Mouse (Mus musculus): ENCODE data around the gene Wdr74.

GRCm38 (mm10) chr19:8734334-8734733 lies 1.3 kb upstream of the Wdr74 start:
- TF ChIP-seq POLR2A (IDR thresholded peaks at IDR 0.05; ENCODE audit: low read depth, low read length): no peak
- no peak for TF ChIP-seq CTCF (conservative IDR thresholded peaks at IDR 0.05; ENCODE audit: insufficient read depth, insufficient read length, low read depth, low read length)
